In the genomic region with DNA sequence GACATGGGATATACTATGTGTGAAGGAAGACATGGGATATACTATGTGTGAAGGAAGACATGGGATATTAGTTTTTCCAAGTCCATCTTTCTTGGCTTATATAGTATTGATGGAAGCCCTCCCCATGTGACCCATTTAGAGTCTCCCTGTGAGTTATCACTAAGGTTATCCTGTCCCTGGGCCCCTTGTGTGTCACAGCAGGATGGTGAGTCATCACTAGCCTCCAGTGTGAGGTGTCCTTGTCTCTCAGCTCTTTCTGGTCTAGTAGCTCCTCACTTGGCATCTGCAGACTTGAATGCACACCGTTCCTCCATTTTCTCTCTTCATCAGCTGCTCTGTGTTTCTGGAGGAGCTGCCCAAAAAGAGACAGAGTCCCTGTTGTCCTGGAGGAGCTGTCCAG, we compare ENCODE assay signal across 30 mouse cellular contexts. TPM values are rescaled to one million over a fixed set of nuclear protein-coding genes. Genes with fewer than 3 reads are reported as not detected.
DNase-seq lines count a peak whose midpoint lies in the region; ATAC-seq and TF ChIP-seq lines count a peak whose summit lies in the region.
"Had no signal": no experiment of that assay in that cellular context is flagged by ENCODE, and none has a peak within 500 bp of the region (broad histone marks: within the 10 kb centered on the region; RNA-seq: fewer than 3 reads in every experiment).

No protein-coding gene starts in this region.

- H3K9ac ChIP-seq in liver, embryonic 11.5 days (ENCODE audit: low read depth, low read length): no peak overlapping the region
- no peak overlapping the region for H3K9ac ChIP-seq in liver, postnatal 0 days (replicated peaks)
- H3K9ac ChIP-seq: embryonic facial prominence, embryonic 15.5 days; forebrain, embryonic 12.5 days; hindbrain, embryonic 14.5 days; limb, embryonic 15.5 days; neural tube, embryonic 12.5 days had no signal

- no peaks in the 10 kb centered on the region; the same call in 1 of the 2 replicates for H3K36me3 ChIP-seq in liver, embryonic 11.5 days (ENCODE audit: control insufficient read depth, insufficient read depth, low read length)
- H3K36me3 ChIP-seq in liver, postnatal 0 days (replicated peaks; ENCODE audit: insufficient read depth, low read length): no peaks in the 10 kb centered on the region
- H3K36me3 ChIP-seq: embryonic facial prominence, embryonic 15.5 days; forebrain, embryonic 12.5 days; neural tube, embryonic 12.5 days had no signal

- peak; percentile 48; the same call in 1 of the 2 replicates for ATAC-seq in liver, embryonic 11.5 days (replicated peaks; ENCODE audit: low FRiP score)
- ATAC-seq in liver, postnatal 0 days: no peak
- ATAC-seq: midbrain, embryonic 16.5 days had no signal

- DNase-seq in adrenal gland, adult (ENCODE audit: inconsistent age in 2 of 2, low spot score in 1 of 2): peak; percentile 85 to 91
- DNase-seq in adrenal gland, postnatal 4 days (ENCODE audit: low spot score in 2 of 2): no peak
- no peak for DNase-seq in liver, embryonic 11.5 days (ENCODE audit: low spot score)
- no peak for DNase-seq in liver, postnatal 0 days
- peak; percentile 62 for DNase-seq in adrenal gland, postnatal 10 days
- no peak for DNase-seq in cerebellum, postnatal 25 days
- no peak for DNase-seq in layer of hippocampus, adult 9-10 months (ENCODE audit: low spot score)
- no peak for DNase-seq in frontal cortex, postnatal 10 days (ENCODE audit: low spot score in 2 of 2)
- DNase-seq: cerebellum, adult 18-20 months; cerebellum, postnatal 14 days; gastrocnemius, adult 2 months; gastrocnemius, postnatal 36 days; heart, adult 18-20 months; kidney, adult 18-20 months; kidney, postnatal 4 days; lung, postnatal 36 days; right cerebral cortex, postnatal 4 days; thymus, adult 2 months; thymus, postnatal 4 days had no signal

- WGBS in liver, embryonic 11.5 days: 96% methylated on average over 1 of the region's 1 CpGs
- WGBS in liver, postnatal 0 days (ENCODE audit: insufficient replicate concordance): 85% methylated on average over 1 of the region's 1 CpGs

- no peak for TF ChIP-seq EP300 in liver, postnatal 0 days (IDR thresholded peaks at IDR 0.05; ENCODE audit: low read depth)

- no peaks in the 10 kb centered on the region for H3K4me1 ChIP-seq in liver, embryonic 11.5 days (replicated peaks; ENCODE audit: control insufficient read depth, insufficient read depth, low read length)
- H3K4me1 ChIP-seq in liver, postnatal 0 days (ENCODE audit: insufficient read depth): peaks cover 4% of the 10 kb centered on the region; the same call in 1 of the 2 replicates
- H3K4me1 ChIP-seq: embryonic facial prominence, embryonic 15.5 days; forebrain, embryonic 12.5 days; neural tube, embryonic 12.5 days had no signal

- no peaks in the 10 kb centered on the region for H3K9me3 ChIP-seq in liver, embryonic 11.5 days (ENCODE audit: control insufficient read depth, low read length)
- no peaks in the 10 kb centered on the region for H3K9me3 ChIP-seq in liver, postnatal 0 days (ENCODE audit: low read length)
- H3K9me3 ChIP-seq: embryonic facial prominence, embryonic 10.5 days; embryonic facial prominence, embryonic 15.5 days; forebrain, embryonic 12.5 days; limb, embryonic 10.5 days; limb, embryonic 15.5 days; neural tube, embryonic 12.5 days had no signal

- H3K4me2 ChIP-seq in liver, embryonic 11.5 days: no peak overlapping the region
- no peak overlapping the region for H3K4me2 ChIP-seq in liver, postnatal 0 days (ENCODE audit: low read depth, low read length)
- H3K4me2 ChIP-seq: embryonic facial prominence, embryonic 15.5 days; forebrain, embryonic 12.5 days; heart, embryonic 11.5 days; hindbrain, embryonic 14.5 days; limb, embryonic 15.5 days; midbrain, embryonic 11.5 days; neural tube, embryonic 12.5 days had no signal

- H3K27ac ChIP-seq in liver, embryonic 11.5 days (ENCODE audit: low read depth, low read length): no peak overlapping the region
- no peak overlapping the region for H3K27ac ChIP-seq in liver, postnatal 0 days (ENCODE audit: low read depth)
- H3K27ac ChIP-seq: embryonic facial prominence, embryonic 10.5 days; embryonic facial prominence, embryonic 15.5 days; forebrain, embryonic 12.5 days; gastrocnemius, adult 2 months; hindbrain, embryonic 14.5 days; limb, embryonic 10.5 days; limb, embryonic 15.5 days; neural tube, embryonic 12.5 days; stomach, postnatal 0 days had no signal

- no peak for TF ChIP-seq CTCF in liver, postnatal 0 days (IDR thresholded peaks at IDR 0.05; ENCODE audit: low read depth)

- no peak overlapping the region for H3K4me3 ChIP-seq in liver, embryonic 11.5 days (ENCODE audit: low read depth, low read length)
- no peak overlapping the region for H3K4me3 ChIP-seq in liver, postnatal 0 days (ENCODE audit: low read depth, low read length)
- H3K4me3 ChIP-seq: embryonic facial prominence, embryonic 10.5 days; embryonic facial prominence, embryonic 15.5 days; forebrain, embryonic 12.5 days; gastrocnemius, adult 2 months; limb, embryonic 10.5 days; limb, embryonic 15.5 days; neural tube, embryonic 12.5 days had no signal

- H3K27me3 ChIP-seq in liver, embryonic 11.5 days (replicated peaks; ENCODE audit: control insufficient read depth, insufficient read depth, low read length): no peaks in the 10 kb centered on the region
- H3K27me3 ChIP-seq in liver, postnatal 0 days (ENCODE audit: insufficient read depth, low read length): no peaks in the 10 kb centered on the region
- H3K27me3 ChIP-seq: embryonic facial prominence, embryonic 15.5 days; forebrain, embryonic 12.5 days; limb, embryonic 15.5 days; neural tube, embryonic 12.5 days had no signal

RNA-seq across cellular contexts. Expression of gene Dera, which starts 59.7 kb away (rescaled TPM):
- 10 to 100 TPM; 35.9 to 38.0 TPM for total RNA-seq in adrenal gland, postnatal 4 days (2021)
- 87.3 and 87.5 TPM in 2 replicates for polyA plus RNA-seq in liver, embryonic 11.5 days (2014; fragmentation: Nextera tagmentation; extraction: Ambion mirVana)
- polyA plus RNA-seq in liver, postnatal 0 days (2015; fragmentation: Nextera tagmentation; extraction: Ambion mirVana): 42.5 and 43.6 TPM in 2 replicates
- 10 to 100 TPM; 28.9 to 31.6 TPM for total RNA-seq in adrenal gland, postnatal 10 days (2021)

Comparison
In these comparisons a context has a peak if more than half of its experiments do, and no peak if none do; other contexts are left out.
1. DNase-seq: peak in adrenal gland, adult (2 of 2) and adrenal gland, postnatal 10 days (single experiment); none in adrenal gland, postnatal 4 days (0 of 2), liver, embryonic 11.5 days (single experiment), liver, postnatal 0 days (single experiment), cerebellum, postnatal 25 days (0 of 2), layer of hippocampus, adult 9-10 months (single experiment) and frontal cortex, postnatal 10 days (0 of 2).